Mouse (Mus musculus): ENCODE measurements around the gene Pign.

Pign gene

DNA sequence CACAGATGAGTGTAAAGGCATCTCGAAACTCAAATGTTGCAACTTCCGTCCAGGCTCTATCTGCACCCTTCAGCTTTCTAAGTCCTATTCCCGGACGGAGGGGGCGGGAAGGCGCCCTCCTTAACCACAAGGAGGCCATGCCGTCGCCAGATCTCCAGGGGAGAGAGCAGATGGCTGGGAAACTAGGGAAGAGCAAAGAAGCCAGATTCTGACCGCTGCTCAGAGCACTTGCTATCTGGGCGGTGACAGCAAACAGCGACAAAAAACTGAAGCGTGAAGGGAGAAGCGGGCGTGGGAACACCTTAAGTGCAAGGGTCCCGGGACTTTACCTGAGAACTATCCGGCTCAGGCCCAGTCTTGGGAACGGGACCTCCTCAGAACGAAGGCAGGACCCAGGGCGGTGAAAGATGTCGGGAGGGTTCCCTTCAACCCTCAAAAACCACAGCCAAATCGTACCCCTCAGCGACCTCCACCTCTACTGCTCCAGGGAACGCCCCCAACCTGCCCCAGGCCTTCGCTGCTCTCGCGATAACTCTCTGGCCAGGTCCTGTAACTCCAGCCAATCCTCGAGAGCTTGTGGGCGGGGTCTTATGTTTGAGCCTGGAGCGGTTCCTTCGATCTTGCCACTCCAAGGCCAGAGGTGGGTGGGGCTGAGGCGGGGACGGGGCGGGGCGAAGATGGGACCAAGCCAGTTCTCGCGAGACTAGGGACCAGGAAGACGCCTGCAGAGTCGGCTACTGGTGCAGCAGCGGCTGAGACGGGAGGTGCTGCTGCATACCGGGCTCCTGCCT lies at the start of gene Pign, which contains the start of gene Relch:
Gene Pign (minus strand): TSS at position 507 of the 791 bp plus-strand sequence.
Gene Relch (plus strand): TSS at position 691 of the 791 bp plus-strand sequence.
- peak; percentile 99 for DNase-seq

GRCm38 (mm10) chr1:105712822-105713221 lies 49.3 kb upstream of the Pign start:
- no peak for DNase-seq

DNA sequence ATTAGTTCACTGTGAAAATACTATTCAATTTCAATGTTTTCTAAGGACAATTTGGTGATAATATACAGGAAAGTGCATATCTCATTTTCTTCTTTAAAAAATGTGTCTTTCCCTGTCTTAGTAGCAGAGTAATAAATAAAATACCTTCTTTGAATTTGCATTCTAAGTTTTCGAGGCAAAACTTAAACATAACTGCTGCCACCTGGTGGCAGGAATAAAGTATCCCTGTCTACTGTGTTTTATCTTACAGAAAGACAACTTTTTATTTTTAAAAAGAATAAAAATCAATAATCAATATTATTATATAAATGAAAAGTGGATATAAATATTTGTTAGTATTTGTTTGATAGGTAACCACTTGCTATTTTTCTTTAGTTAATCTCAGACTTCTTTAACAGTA lies 47.8 kb upstream of the Pign start:
- no peak for DNase-seq

DNA sequence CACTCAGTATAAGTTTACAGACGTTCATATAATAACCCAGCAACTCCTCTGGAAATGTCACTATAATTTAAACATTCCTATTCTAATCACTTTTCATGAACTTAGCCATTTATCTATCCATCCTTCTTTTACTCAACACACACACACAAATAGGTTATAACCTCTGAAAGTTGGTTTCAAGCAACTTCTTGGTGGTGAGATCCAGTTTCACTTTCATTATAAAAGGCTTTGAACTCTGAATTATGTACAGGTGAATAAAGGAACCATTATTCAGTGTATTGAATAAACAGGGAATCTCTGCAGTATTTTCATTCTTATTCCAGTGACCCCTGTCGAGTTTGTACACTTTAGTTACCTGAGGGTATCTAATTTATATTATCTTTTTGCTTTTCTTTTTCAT lies 45.9 kb upstream of the Pign start:
- DNase-seq = no peak

GRCm38 (mm10) chr1:105700984-105701530 lies 37.6 kb upstream of the Pign start:
- DNase-seq = no peak

DNA sequence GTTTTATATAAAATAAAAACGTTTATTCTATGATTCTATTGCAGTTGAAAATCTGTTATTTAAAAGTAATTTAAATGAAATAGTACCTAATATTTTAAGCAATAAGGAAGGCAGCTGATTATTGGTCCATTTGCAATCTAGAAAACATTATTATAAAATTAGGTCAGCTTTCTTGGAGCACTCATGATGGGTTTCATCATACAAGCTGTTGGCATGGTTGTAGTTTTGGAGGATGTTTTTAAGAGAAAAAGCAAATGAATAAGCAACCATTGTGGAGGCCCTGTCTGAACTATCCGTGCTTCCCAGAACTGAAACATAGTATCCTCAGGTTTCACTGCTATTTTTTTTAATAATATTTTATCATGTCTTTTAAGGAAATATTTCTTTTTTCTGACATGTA lies 32.1 kb upstream of the Pign start:
- no peak for DNase-seq

GRCm38 (mm10) chr1:105685501-105685900 lies 22.0 kb upstream of the Pign start:
- no peak for DNase-seq

DNA sequence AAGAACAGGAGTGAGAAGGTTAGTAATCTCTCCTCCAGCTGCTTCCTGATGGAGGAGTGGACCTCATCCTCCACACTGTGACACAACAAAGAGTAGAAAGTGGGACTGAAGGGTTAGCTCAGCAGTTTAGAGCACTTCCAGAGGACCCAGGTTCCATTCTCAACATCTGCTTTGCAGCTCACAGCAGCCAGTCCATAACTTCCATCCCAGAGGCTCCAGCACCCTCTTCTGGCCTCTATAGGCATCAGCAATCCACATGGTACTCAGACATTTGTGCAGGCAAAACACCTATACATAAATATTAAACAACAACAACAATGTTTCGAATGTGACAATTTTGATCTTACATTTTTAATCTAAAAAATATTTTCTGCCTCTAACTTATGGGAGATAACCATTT lies 17.1 kb upstream of the Pign start:
- no peak for DNase-seq

DNA sequence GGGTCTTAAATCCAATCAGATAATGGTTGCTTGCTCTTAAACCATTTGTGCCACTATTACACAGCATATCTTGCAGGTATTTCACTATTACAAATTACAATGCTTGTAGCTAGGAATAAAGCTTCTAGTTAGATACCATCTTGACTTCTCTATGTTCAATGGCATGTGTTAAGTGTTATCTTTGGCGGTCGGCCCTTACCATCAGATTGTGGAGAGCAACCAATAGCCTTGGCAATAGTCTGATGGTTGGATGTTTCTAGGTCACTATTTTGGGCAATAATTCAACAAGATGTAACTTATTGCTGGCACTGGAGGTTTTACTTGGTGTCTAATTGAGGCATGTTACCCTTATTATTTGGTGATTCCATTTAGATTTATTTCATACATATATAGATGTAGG lies 11.3 kb upstream of the Pign start:
- DNase-seq = no peak

GRCm38 (mm10) chr1:105669700-105670099 lies 6.2 kb upstream of the Pign start:
- no peak for DNase-seq

DNA sequence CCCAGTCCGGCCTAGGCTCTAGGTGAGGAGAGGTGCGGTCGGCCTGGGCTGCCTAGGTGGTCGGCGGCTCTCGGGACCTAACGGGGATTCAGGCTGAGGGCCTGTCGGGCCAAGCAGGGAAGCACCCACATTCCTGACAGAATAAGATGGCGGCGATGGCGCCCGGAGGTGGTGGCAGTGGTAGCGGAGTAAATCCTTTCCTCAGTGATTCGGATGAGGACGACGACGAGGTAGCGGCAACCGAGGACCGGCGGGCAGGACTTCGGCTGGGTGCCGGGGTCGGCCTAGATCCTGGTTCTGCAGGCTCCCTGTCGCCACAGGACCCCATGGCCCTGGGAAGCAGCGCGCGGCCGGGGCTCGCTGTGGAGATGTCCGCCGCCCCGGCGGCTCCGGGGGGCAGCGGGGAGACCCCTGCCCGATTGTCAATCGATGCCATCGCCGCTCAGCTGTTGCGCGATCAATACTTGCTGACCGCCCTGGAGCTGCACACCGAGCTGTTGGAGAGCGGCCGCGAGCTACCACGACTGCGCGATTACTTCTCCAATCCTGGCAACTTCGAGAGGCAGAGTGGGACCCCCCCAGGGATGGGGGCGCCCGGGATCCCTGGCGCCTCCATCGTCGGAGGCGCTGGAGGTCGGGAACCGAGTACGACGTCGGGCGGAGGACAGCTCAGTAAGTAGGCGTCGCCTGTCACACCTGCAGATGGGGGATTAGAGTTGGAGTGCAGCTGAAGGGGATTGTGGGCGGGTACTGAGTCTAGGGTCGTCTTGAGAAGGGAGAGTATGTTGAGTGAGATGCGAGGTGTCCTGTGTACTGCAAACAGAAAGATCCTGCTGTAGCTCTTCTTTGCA lies 710 bp upstream of the Pign start:
- DNase-seq = peak; percentile 29

GRCm38 (mm10) chr1:105662820-105663170 lies 682 bp downstream of the Pign start:
- no peak for DNase-seq

DNA sequence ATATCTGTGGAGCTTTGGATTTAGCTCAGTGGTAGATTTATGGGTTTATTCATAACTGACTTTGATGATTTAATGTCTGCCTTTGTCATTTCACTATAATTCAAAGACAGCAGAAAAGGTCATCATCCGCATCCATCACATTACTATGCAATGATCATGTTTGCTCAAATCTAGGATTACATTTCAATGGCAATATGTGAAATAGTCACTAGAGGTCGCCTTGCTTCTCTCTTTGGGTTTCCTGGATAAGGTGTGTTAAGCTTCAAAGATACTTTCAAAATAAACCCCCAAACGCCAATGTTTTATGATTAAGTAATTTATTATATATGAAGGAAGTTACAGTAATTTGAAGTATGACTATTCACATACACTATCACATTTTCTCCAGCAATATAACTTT lies 3.5 kb downstream of the Pign start:
- DNase-seq = no peak

DNA sequence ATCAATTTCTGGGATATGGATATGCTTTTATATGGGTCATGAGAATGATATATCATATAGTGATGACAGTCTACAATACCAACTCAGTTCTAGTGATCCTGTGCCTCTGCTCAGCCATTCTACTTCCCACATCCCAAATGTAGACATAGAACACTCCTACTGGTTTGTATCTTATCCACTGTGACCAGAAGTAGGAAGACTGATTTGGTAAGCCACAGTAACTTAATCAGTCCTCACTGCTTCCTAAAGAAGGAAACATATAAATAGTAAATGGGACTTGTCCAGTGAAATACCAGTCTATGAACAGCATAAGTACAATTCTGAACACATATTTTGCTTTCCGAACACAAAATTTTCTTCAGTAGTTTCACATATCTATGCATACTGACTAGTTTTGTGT lies 9.5 kb downstream of the Pign start:
- no peak for DNase-seq

DNA sequence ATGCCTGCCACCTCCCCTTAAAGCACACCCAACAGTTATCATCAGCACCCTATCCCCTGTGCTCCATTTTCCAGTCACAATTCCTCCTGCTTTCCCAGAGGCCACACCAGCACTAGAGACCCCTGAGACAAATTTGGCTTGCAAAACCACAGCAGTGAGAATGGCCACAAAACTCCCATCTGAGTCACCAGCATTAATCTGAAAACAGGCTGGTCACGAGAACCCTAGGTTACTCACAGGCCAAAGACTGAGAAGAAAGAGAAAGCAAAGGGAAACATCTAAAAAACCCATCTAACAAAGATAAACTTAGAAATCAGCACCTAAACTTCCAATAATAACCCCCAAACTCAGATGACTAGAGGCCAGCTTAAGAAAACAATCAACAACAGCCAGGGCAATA lies 12.8 kb downstream of the Pign start:
- no peak for DNase-seq

GRCm38 (mm10) chr1:105644093-105644492 lies 19.4 kb downstream of the Pign start:
- no peak for DNase-seq

- peak; percentile 11 for DNase-seq
Observed at GRCm38 (mm10) chr1:105630481-105630880, 33.0 kb downstream of the Pign start.

- DNase-seq = no peak
Observed at GRCm38 (mm10) chr1:105589673-105590072, 73.8 kb downstream of the Pign start.

DNA sequence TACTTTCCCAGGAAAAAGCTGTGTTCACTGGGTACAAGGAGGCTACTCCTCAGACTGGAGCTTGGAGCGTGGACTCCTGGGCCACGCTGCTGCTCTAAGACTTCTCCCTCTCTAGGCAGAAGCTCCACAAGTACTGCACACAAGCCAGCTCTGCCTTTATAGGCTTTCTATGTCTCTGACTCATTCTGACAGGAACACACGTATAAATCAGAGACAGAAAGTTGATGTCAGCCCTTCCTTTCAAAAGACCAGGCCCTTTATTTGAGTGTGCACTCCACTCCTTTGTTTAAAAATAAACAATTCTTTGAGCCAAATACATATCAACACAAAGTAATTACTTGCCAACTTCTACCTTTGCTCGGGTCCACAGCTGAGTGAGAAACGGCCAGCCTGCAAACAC lies 74.8 kb downstream of the Pign start:
- no peak for DNase-seq

DNA sequence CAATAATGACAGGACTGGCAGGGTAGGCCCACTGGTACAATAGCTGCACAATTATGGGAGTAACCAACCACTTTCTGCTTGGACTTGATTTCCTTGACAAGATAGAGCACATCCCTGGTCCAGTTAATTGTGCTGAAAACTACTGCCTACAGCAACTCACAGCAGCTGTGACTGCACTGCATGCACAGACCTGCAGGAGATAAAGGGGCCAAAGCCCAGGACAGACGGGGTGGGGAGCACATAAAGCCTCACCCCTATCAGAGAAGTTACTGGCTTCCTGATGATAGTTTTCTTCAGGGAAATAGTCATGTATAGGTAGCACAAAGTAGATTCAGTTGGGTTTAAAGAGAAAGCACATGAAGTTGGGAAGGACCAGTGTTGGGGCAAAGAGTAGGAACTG lies 80.7 kb downstream of the Pign start:
- DNase-seq = no peak

DNA sequence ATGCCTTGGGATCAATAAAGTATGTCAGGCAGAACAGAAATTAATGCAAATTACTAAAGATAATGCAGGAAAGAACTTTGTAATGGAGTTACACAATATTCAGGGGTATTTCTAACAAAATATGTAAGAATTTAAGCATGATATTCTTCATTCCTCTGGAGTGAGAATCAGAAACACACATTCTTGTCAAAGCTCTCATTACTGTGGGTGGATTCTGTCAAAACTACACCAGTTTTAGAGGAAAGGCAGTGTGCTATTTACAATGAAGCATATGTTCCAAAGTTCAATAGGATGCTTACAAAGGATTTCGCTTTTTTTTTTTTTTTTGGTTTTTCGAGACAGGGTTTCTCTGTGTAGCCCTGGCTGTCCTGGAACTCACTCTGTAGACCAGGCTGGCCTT lies 82.6 kb downstream of the Pign start:
- no peak for DNase-seq

DNA sequence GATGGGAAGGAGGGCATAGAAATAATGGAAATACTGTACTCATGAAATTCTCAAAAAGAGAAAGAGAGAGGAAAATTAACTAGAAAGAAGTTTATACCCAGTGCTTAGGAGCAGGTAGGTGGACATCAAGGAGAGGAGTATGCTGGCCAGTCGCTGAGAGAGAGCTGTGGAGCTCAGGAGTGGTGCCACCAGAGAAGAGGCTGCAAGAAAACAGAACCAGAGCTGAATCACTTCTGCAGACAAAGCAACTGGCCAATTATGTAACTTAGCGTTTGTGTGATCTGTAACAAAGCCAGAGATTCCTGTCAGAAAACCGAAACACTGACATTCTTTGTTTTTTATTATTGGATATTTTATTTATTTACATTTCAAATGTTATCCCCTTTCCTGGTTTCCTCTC lies 97.4 kb downstream of the Pign start:
- DNase-seq = no peak

- no peak for DNase-seq
Observed at GRCm38 (mm10) chr1:105564289-105564688, 99.2 kb downstream of the Pign start.

DNA sequence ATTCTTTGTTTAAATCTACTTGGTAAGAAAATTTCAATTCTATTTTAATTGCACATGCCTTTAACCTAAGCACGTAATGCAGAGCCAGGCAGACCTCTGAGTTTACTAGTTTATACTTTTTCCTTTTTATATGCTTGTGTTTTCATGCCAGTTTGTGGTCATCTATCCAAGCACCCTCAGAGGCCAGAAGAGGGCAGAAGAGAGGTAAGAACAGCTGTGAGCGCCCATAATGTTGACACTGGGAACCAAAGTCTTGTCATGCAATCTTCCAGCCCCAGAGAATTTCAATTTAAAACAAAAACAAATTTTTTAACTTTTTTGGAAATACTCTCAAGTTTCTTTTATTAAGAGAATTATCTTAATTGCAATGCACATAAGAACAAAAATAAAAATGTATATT lies 99.7 kb downstream of the Pign start:
- DNase-seq = no peak
